Mouse (Mus musculus): Measurements from ENCODE around the gene Rhox4e.
"Not testable (repeated sequence)": the region's sequence is repeated elsewhere in the genome, so short reads cannot be mapped to it uniquely, and the experiment has no call there.

Rhox4e gene

GRCm38 (mm10) chrX:37557112-37557511, at the start of gene Rhox4e:
Gene Rhox4e (plus strand): TSS chrX:37557412.
- DNase-seq = not testable (repeated sequence)

GRCm38 (mm10) chrX:37514059-37514458, 43.2 kb upstream of the Rhox4e start, which contains the start of gene Rhox4d:
Gene Rhox4d (plus strand): TSS chrX:37514359.
- DNase-seq = not testable (repeated sequence)

GRCm38 (mm10) chrX:37530152-37530551, 27.1 kb upstream of the Rhox4e start, which contains the start of gene Rhox2e:
Gene Rhox2e (plus strand): TSS chrX:37530452.
- DNase-seq = not testable (repeated sequence)

- DNase-seq = not testable (repeated sequence)
Measured at GRCm38 (mm10) chrX:37541719-37542118, 15.5 kb upstream of the Rhox4e start, which contains the start of gene Rhox3e. Gene Rhox3e (plus strand): TSS chrX:37542019.

GRCm38 (mm10) chrX:37571105-37571504, 13.9 kb downstream of the Rhox4e start, which contains the start of gene Rhox2f:
Gene Rhox2f (plus strand): TSS chrX:37571405.
- not testable (repeated sequence) for DNase-seq

GRCm38 (mm10) chrX:37572638-37573037, 15.4 kb downstream of the Rhox4e start:
- not testable (repeated sequence) for DNase-seq

GRCm38 (mm10) chrX:37580692-37581091, 23.5 kb downstream of the Rhox4e start, which contains the start of gene Rhox3f:
Gene Rhox3f (plus strand): TSS chrX:37580992.
- DNase-seq = not testable (repeated sequence)

GRCm38 (mm10) chrX:37607604-37608003, 50.4 kb downstream of the Rhox4e start, which contains the start of gene Rhox4f:
Gene Rhox4f (minus strand): TSS chrX:37607704.
- DNase-seq = not testable (repeated sequence)
